Mouse (Mus musculus) cerebellum, postnatal 36 days (tissue): ENCODE measurements around the gene Ak7.

Experiments
- DNase-seq, 2 experiments: peaks; one replicate each; pipeline ENCODE4 v3.0.0; 2021 to 2022; ENCODE audit warnings: mixed read lengths in 2 of 2

Ak7 gene

DNA sequence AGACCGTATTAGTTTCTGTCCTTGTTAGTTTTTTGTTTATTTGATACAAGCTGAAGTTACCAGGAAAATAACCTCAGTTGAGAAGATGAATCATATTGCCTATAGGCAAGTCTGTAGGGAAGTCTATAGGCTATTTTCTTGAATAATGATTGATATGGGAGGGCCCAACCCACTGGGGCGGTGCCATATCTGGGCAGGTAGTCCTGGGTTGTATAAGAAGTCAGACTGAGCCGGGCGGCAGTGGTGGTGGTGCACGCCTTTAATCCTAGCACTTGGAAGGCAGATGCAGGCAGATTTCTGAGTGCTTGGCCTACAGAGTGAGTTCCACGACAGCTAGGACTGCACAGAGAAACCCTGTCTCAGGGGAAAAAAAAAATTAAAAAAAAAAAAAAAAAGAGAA is 84.1 kb downstream of the Ak7 start:
- no peak for DNase-seq

DNA sequence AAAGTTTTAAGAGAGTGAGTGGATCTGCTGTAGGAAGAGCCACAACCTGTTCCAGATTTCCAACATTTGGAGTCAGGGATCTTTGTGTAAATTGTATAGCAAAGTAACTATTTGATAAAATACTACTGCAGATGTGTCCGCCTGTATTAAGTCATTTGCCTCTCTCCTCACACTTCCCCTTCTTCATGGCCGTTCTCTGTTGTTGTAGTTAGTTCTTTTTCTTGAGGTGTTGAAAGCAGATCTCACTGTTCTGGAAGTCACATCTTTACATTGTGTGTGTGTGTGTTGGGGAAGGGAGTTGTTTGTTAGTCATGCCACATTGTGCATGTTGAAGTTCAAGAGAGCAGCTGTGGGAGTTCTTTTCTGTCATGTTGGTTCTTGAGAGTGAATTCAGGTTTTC is 89.1 kb downstream of the Ak7 start:
- no peak for DNase-seq

DNA sequence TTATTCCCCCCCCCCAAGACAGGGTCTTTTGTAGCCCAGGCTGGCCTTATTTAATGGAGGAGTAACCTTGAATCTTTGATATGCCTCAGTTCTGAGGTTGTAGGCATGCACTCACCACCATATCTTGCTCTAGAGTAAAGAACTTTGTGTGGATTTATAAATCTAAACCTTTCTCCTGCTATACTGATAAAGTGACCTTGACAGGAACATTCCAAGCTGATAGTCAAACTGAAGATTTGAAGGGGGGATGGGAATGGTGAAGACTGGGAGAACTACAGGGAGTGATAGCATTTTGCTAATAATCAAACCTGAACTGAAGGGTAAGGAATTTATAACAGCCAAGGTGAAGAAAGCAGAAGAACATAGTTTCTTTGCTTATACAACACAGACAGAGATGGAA is 92.2 kb downstream of the Ak7 start:
- no peak for DNase-seq

DNA sequence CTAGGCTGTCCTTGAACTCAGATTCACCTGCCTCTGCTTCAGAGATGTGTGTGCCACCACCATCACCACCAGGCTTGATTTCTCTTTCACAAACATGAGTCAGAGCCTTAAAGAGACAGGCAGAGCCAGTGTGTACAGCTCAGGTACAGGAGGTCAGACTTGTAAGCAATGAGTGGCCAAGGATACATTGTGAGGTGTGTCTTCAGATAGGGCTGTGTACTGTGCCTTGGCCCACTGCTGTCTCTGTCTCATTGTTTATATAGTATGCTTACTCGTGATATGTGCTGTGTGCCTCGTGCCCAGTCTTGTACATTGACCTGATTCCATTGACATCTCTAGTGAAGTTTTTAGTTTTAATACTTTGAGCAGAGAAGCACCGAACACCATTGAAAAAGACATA is 100.0 kb downstream of the Ak7 start:
- DNase-seq, result no peak

DNA sequence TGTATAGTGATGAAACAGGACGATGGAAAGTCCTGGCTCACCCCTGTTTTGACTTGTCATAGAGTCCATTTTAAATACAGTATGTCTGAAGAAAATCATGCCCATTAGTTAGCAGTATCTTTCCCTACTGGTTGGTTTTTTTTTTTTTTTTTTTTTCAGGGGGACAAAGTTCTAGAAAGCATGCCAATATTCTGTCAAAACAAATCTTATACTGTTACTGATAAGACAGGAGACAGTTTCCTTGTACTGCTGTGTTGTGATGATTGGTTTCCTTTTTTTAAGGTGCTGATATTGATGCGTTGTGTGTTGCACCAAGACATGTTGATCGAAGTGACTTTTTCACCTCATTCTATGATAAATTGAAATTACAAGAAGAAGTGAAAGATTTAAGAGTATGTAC is 100.4 kb downstream of the Ak7 start:
- DNase-seq, result no peak

DNA sequence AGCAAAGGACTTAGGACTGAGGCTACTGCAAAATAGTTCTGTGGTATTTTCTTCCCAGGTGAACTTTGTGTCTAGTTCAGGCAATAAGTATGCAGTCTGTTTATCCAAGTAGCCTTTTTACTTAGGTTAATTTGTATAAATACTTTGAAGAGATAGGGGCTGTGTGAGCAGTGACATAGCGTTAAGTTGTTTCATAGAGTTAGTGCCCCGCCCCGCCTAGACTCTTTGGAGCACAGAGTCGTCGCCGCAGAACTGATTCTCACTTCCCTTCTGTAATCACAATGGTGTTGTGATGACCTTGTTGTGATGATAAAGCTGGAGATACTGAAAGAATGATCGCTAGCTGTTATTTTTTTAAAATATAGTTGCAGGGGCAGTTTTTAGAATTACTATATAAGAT is 101.6 kb downstream of the Ak7 start:
- no peak for DNase-seq

DNA sequence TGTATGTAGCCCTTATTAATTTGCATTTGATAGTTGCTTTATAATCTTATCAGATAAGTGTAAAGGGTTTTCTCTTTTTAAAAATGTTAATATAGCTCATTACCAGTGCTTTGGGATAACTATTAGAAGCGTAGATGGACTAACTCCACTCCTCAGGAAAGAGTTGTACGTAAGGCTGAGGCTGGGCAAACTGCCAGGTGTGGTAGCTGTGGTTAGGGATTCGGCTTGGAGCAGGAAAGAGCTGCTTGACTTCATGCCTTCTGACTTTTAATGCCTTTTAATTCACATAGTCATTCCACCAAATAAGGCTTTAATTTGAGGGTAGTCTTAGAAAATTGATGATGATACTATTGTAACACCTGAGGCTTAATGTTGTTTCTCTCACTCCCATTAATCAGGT is 103.2 kb downstream of the Ak7 start:
- no peak for DNase-seq

DNA sequence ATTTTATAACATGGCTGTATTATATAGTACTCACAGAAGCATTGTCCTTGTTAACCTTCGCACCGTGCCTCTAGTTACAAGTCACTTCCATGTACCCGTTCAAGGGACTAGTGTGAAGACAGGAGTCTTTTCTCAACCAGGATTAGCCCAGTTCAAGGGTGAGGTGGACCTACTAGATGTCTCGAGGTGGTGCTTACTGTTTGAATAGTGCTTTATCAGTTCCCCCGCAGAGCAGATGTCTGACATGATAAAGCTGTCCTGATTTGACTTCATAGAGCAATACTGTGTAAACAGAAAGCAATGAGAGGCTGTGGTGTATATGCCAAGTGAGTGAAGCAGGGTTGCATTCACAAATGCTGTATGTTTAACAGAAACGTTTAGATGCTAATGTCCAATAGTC is 104.8 kb downstream of the Ak7 start:
- DNase-seq, result no peak

DNA sequence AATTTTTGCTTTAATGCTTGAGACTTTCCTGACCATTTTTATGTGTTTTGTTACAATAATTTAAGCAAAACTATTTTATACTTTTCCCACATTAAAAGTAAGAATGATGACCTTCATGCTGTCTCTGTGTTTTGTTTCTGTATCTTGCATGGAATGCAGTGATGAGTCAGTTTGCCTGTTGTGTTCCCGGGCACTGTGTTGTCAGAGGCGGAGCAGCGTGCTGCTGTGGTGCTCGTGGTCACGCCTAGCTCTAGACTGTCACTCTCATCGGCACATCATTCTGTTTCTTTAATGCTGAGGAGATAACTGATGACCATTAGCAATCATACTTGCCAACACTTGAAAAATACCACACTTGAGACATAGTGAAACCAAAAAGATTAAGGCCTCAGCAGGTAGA is 108.2 kb downstream of the Ak7 start:
- no peak for DNase-seq

DNA sequence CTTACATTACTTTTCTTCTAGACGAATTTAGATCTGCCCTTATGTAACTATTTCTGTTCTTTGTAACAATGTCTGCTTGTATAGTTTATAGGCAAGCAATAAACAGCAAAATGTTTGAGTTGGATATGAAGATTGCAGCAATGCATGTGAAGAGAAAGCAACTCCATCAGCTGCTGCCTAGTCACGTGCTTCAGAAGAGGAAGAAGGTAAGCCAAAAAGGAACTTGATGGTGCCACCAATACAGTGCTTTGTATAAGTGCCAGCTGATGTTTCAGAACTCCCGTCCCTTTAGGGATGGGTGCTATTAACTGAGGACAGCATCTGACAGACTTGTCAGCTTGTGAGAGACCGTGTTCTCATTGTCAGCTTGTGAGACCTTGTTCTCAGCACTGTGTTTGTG is 117.7 kb downstream of the Ak7 start:
- no peak for DNase-seq

DNA sequence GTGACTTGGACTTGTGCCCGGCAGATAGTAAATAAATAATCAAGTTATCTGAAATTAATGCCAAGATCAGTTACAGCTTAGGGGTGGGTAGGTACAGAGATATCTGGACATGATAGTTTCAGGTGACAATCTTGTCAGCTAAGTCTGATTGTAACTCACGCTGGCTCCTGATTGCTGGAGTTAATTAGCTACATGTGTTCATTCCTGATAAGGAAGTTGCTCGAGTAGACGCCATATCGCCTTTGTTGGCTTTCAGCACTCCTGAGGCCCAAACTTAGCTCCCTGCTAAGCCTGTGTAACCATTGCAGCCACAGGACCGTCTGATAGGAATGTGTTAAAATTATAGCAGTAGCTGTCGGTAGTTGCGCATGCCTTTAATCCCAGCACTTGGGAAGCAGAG is 119.0 kb downstream of the Ak7 start:
- no peak for DNase-seq

DNA sequence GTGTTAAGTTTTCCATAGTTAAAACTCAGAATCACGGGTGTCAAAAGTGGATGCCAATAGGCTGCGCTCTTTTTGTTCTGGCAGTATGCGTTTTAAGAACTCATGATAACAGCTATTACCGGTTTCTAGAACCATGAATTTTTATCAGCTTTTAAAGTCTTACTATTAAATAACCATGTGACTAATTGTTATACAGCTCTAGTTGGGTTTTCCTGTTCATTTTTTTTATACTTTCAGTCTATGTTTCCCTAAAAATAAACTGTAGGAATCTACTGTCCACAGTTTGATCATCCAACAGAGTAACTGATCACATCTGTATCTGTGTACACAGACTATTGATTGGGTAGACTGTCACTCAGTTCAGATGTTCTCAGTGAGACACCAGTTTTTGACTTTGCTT is 119.5 kb downstream of the Ak7 start:
- DNase-seq, result no peak
